Mouse (Mus musculus) bone marrow macrophage, adult 2 months (primary cell): ENCODE measurements around the gene Vmn2r60.

ENCODE experiments used
- CTCF ChIP-seq: IDR thresholded peaks from 2 replicates; pipeline ENCODE4 v1.5.1; 2012; ENCODE audit warnings: low read depth, mild to moderate bottlenecking, low read length, moderate library complexity
- POLR2A ChIP-seq: IDR thresholded peaks from 2 replicates; pipeline ENCODE4 v1.6.1; 2012; ENCODE audit warnings: mild to moderate bottlenecking, low read depth, low read length, borderline replicate concordance

- TF ChIP-seq CTCF = no peak
- no peak for TF ChIP-seq POLR2A
Observed at GRCm38 (mm10) chr7:42058923-42059322, 48.6 kb upstream of the Vmn2r60 start, which contains the start of gene Vmn2r59.
